Mouse (Mus musculus) limb, embryonic 11.5 days (tissue): ENCODE measurements around the gene Tyk2. TPM values are rescaled to one million over a fixed set of nuclear protein-coding genes. Genes with fewer than 3 reads are reported as not detected.

ENCODE experiments used
- ATAC-seq: fragments of 200-750 bp; cut with Nextera tagmentation; 2 replicates; pipeline ENCODE4 v1.8.0; 2017; ENCODE audit warnings: low read depth; ENCODE audit not compliant: insufficient number of reproducible peaks, low FRiP score, low TSS enrichment
- DNase-seq: peaks from one replicate; pipeline ENCODE4 v3.0.0-alpha.2; 2015; ENCODE audit warnings: low spot score
- H3K27ac ChIP-seq: fragments of 300-500 bp; sonication (generic); replicated peaks from 2 replicates; pipeline ENCODE4 v1.5.1; 2014; ENCODE audit warnings: low read depth, mild to moderate bottlenecking, low read length
- H3K27me3 ChIP-seq: fragments of 300-500 bp; sonication (generic); 2 replicates; pipeline ENCODE4 v1.6.1; 2014; ENCODE audit warnings: mild to moderate bottlenecking, low read length, mixed read lengths; ENCODE audit not compliant: control insufficient read depth, insufficient read depth
- H3K36me3 ChIP-seq: fragments of 300-500 bp; sonication (generic); 2 replicates; pipeline ENCODE4 v1.6.1; 2014; ENCODE audit warnings: mild to moderate bottlenecking, low read length, moderate library complexity, mixed read lengths; ENCODE audit not compliant: control insufficient read depth, insufficient read depth
- H3K4me1 ChIP-seq: fragments of 300-500 bp; sonication (generic); 2 replicates; pipeline ENCODE4 v1.6.1; 2014; ENCODE audit warnings: low read length, mixed read lengths; ENCODE audit not compliant: control insufficient read depth, insufficient read depth
- H3K4me2 ChIP-seq: fragments of 300-500 bp; sonication (generic); 2 replicates; pipeline ENCODE4 v1.6.1; 2014; ENCODE audit warnings: low read depth, mild to moderate bottlenecking, moderate library complexity; ENCODE audit not compliant: severe bottlenecking
- H3K4me3 ChIP-seq: fragments of 300-500 bp; sonication (generic); 2 replicates; pipeline ENCODE4 v1.5.1; 2014; ENCODE audit warnings: low read depth, low read length
- H3K9ac ChIP-seq: fragments of 300-500 bp; sonication (generic); 2 replicates; pipeline ENCODE4 v1.6.1; 2014; ENCODE audit warnings: mild to moderate bottlenecking, low read length
- H3K9me3 ChIP-seq: fragments of 300-500 bp; sonication (generic); 2 replicates; pipeline ENCODE4 v1.6.1; 2016; ENCODE audit warnings: low read length; ENCODE audit not compliant: control insufficient read depth
- WGBS: fragments of 180-500 bp; shearing (Covaris S2); extraction: QIAGEN DNeasy Blood & Tissue Kit; methylation state at CpG from one replicate; pipeline ENCODE4 v1.1.7; 2014; 5-methylcytosine and 5-hydroxymethylcytosine counted together
- polyA plus RNA-seq: library from polyadenylated mRNA; unstranded; fragments of >200 nt; fragmentation: Nextera tagmentation; extraction: Ambion mirVana; gene quantifications from 2 replicates; pipeline ENCODE4 v1.2.1, GENCODE M21; 2014

Gene Tyk2
- polyA plus RNA-seq, 1 experiment from 2014 or later: 8.1 TPM

DNA sequence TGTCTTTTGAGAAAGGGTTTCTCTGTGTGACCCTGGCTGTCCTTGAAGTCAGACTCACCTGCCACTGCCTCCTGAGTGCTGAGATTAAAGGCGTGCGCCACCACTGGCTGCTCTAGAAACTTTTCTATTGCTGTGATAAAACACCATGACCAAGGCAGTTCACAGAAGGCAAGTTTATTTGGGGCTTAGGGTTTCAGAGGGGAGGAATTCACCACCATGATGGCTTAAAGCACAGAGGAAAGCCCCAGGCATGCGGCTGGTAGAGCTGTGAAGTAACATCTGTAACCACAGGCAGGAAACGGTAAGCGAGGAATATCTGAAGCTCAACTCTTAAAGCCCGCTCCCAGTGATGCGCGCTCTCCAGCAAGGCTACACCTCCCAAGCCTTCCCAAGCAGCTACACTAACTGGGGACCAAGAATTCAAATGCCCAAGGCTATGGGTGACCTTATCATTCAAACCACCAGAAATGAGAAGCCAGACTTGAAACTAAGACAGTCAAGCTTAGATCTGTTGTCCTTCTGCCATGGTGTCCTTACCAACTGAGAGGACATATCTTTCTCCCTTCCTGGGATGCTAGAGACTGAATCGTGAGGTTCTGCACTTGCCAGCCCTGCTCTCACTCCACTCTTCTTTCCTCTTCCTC, 2.1 kb upstream of the Tyk2 start:
- Histone ChIP-seq H3K4me1 (peaks cover 3% of the 10 kb centered on the region; the same call in 1 of the 2 replicates), H3K9ac (no peak overlapping the region), H3K4me2 (no peak overlapping the region), H3K36me3 (no peaks in the 10 kb centered on the region), H3K4me3 (no peak overlapping the region), H3K9me3 (no peaks in the 10 kb centered on the region), H3K27me3 (no peaks in the 10 kb centered on the region), H3K27ac (no peak overlapping the region)
- WGBS: 74% methylated on average over 9 of the region's 9 CpGs
- ATAC-seq (no peak), DNase-seq (no peak)

DNA sequence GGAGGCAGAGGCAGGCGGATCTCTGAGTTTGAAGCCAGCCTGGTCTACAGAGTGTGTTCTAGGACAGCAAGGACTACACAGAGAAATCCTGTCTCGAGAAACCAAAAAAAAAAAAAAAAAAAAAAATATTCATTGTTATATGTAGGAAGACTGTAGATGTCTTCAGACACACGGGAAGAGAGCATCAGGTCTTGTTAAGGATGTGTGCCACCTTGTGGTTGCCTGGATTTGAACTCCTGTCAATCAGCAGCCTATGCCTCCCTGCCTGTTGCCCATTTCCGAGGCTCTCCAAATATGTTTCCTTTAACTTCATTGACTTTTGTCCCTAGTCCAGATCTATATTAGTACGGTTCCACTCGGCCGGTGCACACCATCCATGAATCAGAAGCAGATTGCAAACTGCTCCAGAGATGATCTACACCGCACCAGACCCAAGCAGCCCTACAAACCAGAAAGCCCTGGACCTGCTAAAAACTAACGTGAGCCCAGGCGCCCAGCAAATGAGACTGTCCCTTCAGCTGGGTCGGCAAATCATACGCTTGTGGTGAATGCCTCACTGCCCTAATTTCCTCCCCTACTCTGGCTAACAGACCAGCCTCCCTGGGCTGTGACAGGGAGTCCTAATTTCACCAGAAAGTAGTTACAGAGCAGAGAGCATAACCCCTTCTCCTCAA, 1.2 kb upstream of the Tyk2 start:
- Histone ChIP-seq H3K27ac (no peak overlapping the region), H3K4me1 (peaks cover 3% of the 10 kb centered on the region; the same call in 1 of the 2 replicates), H3K9me3 (no peaks in the 10 kb centered on the region), H3K4me3 (no peak overlapping the region), H3K4me2 (no peak overlapping the region), H3K27me3 (no peaks in the 10 kb centered on the region), H3K9ac (no peak overlapping the region), H3K36me3 (no peaks in the 10 kb centered on the region)
- DNase-seq (no peak), ATAC-seq (no peak)
- 88% methylated on average over 12 of the region's 12 CpGs for WGBS

GRCm38 (mm10) chr9:21126259-21126627, 4.8 kb downstream of the Tyk2 start:
- DNase-seq (no peak), ATAC-seq (no peak)
- no peak overlapping the region for H3K9ac ChIP-seq
- peaks cover 3% of the 10 kb centered on the region; the same call in 1 of the 2 replicates for H3K4me1 ChIP-seq
- H3K27me3 ChIP-seq: no peaks in the 10 kb centered on the region
- H3K4me3 ChIP-seq: no peak overlapping the region
- H3K4me2 ChIP-seq: no peak overlapping the region
- H3K27ac ChIP-seq: no peak overlapping the region
- peaks cover 9% of the 10 kb centered on the region; the same call in 1 of the 2 replicates for H3K36me3 ChIP-seq
- H3K9me3 ChIP-seq: no peaks in the 10 kb centered on the region
- WGBS: 85% methylated on average over 2 of the region's 2 CpGs

- Histone ChIP-seq H3K4me2 (no peak overlapping the region), H3K36me3 (peaks cover 10% of the 10 kb centered on the region; the same call in 1 of the 2 replicates), H3K4me1 (peaks cover 3% of the 10 kb centered on the region; the same call in 1 of the 2 replicates), H3K27me3 (no peaks in the 10 kb centered on the region), H3K9me3 (no peaks in the 10 kb centered on the region), H3K9ac (no peak overlapping the region), H3K27ac (no peak overlapping the region), H3K4me3 (no peak overlapping the region)
- ATAC-seq (no peak), DNase-seq (no peak)
- WGBS: 87% methylated on average over 9 of the region's 9 CpGs
Measured at GRCm38 (mm10) chr9:21125502-21126258, 5.4 kb downstream of the Tyk2 start.

GRCm38 (mm10) chr9:21124837-21125236, 6.2 kb downstream of the Tyk2 start:
- no peak overlapping the region for H3K4me2 ChIP-seq
- no peak overlapping the region for H3K4me3 ChIP-seq
- 78% methylated on average over 5 of the region's 5 CpGs for WGBS
- no peak overlapping the region for H3K27ac ChIP-seq
- H3K27me3 ChIP-seq: no peaks in the 10 kb centered on the region
- no peak overlapping the region for H3K9ac ChIP-seq
- ATAC-seq: no peak
- no peak for DNase-seq
- peaks cover 10% of the 10 kb centered on the region; the same call in 1 of the 2 replicates for H3K36me3 ChIP-seq
- H3K4me1 ChIP-seq: no peaks in the 10 kb centered on the region
- no peaks in the 10 kb centered on the region for H3K9me3 ChIP-seq

DNA sequence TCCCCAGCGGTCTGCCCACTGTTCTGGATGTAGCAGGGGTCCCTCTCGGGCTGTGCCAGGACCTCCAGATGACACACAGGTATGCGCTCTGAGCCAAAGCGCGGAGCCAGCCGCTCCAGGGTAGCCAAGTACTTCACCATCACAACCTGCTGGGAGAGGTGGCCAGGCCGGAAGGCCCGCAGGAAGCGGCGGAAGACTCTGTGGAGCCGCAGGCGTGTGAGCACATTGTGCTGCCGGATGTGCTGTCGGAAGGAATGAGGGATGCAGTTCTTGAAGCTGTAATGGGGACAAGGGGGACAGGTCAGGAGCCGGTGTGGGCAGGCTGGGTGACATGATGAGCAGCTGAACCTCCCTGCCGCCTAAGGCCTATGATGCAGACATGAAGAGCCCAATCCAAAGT, 9.6 kb downstream of the Tyk2 start:
- Histone ChIP-seq H3K4me3 (no peak overlapping the region), H3K4me1 (no peaks in the 10 kb centered on the region), H3K4me2 (no peak overlapping the region), H3K36me3 (peaks cover 10% of the 10 kb centered on the region; the same call in 1 of the 2 replicates), H3K27ac (no peak overlapping the region), H3K9me3 (0 out of 2 replicates have a peak, but pooled peaks cover 3% of the 10 kb centered on the region), H3K9ac (no peak overlapping the region), H3K27me3 (no peaks in the 10 kb centered on the region)
- WGBS: 86% methylated on average over 16 of the region's 16 CpGs
- DNase-seq: no peak
- ATAC-seq: no peak

- DNase-seq (no peak), ATAC-seq (no peak)
- Histone ChIP-seq H3K27ac (no peak overlapping the region), H3K36me3 (0 out of 2 replicates have a peak, but pooled peaks cover 4% of the 10 kb centered on the region), H3K4me3 (no peak overlapping the region), H3K4me2 (no peak overlapping the region), H3K4me1 (no peaks in the 10 kb centered on the region), H3K9me3 (peaks cover 3% of the 10 kb centered on the region; the same call in 1 of the 2 replicates), H3K9ac (no peak overlapping the region), H3K27me3 (no peaks in the 10 kb centered on the region)
- WGBS: 84% methylated on average over 6 of the region's 6 CpGs
Measured at GRCm38 (mm10) chr9:21117073-21117472, 14.0 kb downstream of the Tyk2 start.

- Histone ChIP-seq H3K27ac (no peak overlapping the region), H3K9ac (no peak overlapping the region), H3K27me3 (no peaks in the 10 kb centered on the region), H3K4me3 (no peak overlapping the region), H3K4me2 (no peak overlapping the region), H3K9me3 (peaks cover 3% of the 10 kb centered on the region; the same call in 1 of the 2 replicates), H3K4me1 (no peaks in the 10 kb centered on the region), H3K36me3 (no peaks in the 10 kb centered on the region)
- no peak for ATAC-seq
- 91% methylated on average over 8 of the region's 8 CpGs for WGBS
- DNase-seq: no peak
Measured at GRCm38 (mm10) chr9:21115105-21115504, 15.9 kb downstream of the Tyk2 start.
